Mouse (Mus musculus) liver, adult 2 months (tissue): ENCODE measurements at regions not wholly inside any gene's neighbourhood (a gene's known extent, or its start where the extent isn't known, plus 50 kb on each side); places are given as distances from the start of the nearest gene placed in this dataset.

Source experiments
- CTCF ChIP-seq: fragments of 200-500 bp; IDR thresholded peaks from 2 replicates; pipeline ENCODE4 v1.5.1; 2011; ENCODE audit warnings: low read depth, low read length, control low read depth
- POLR2A ChIP-seq: fragments of 200-500 bp; IDR thresholded peaks from 2 replicates; pipeline ENCODE4 v1.6.1; 2011; ENCODE audit warnings: low read length, control low read depth; ENCODE audit not compliant: insufficient read depth; ENCODE audit errors: extremely low read depth

- TF ChIP-seq POLR2A, result no peak
- no peak for TF ChIP-seq CTCF
Measured at GRCm38 (mm10) chr16:76680061-76680911, 306.7 kb upstream of the Nrip1 start.
